Mouse (Mus musculus) telencephalon, adult 2 months (tissue): Measurements from ENCODE around the gene Stip1.
"Not testable (repeated sequence)": the region's sequence is repeated elsewhere in the genome, so short reads cannot be mapped to it uniquely, and the experiment has no call there.

Experiments used
- DNase-seq: peaks from one replicate; pipeline ENCODE4 v3.0.0-alpha.2; 2011; ENCODE audit warnings: low read depth, low spot score

Stip1 gene

GRCm38 (mm10) chr19:7066034-7066827 is 26.5 kb upstream of the Stip1 start:
- DNase-seq = no peak

- DNase-seq = no peak
These were observed 24.8 kb upstream of the Stip1 start for GRCm38 (mm10) chr19:7064571-7064970.

- no peak for DNase-seq
These were observed 23.1 kb upstream of the Stip1 start for GRCm38 (mm10) chr19:7062916-7063315.

GRCm38 (mm10) chr19:7062110-7062509 is 22.3 kb upstream of the Stip1 start:
- no peak for DNase-seq

- no peak for DNase-seq
These were observed 18.8 kb upstream of the Stip1 start for GRCm38 (mm10) chr19:7058541-7058940.

- DNase-seq = peak; percentile 59
These were observed 18.0 kb upstream of the Stip1 start for GRCm38 (mm10) chr19:7057722-7058207.

GRCm38 (mm10) chr19:7057126-7057721 is 17.5 kb upstream of the Stip1 start:
- DNase-seq = no peak

GRCm38 (mm10) chr19:7056248-7057087 is 16.7 kb upstream of the Stip1 start, which contains the start of gene Macrod1:
TSS of gene Macrod1 (plus strand) at chr19:7056810.
- peak; percentile 76 for DNase-seq

GRCm38 (mm10) chr19:7055173-7055572 is 15.4 kb upstream of the Stip1 start:
- peak; percentile 60 for DNase-seq

GRCm38 (mm10) chr19:7054772-7055171 is 15.0 kb upstream of the Stip1 start:
- no peak for DNase-seq

GRCm38 (mm10) chr19:7053382-7053781 is 13.6 kb upstream of the Stip1 start:
- DNase-seq = not testable (repeated sequence)

- no peak for DNase-seq
These were observed 4.9 kb upstream of the Stip1 start for GRCm38 (mm10) chr19:7044706-7045105.

GRCm38 (mm10) chr19:7044279-7044678 is 4.5 kb upstream of the Stip1 start:
- DNase-seq = no peak

GRCm38 (mm10) chr19:7041171-7041570 is 1.4 kb upstream of the Stip1 start:
- no peak for DNase-seq

- no peak for DNase-seq
These were observed 917 bp upstream of the Stip1 start for GRCm38 (mm10) chr19:7040637-7041130.

- no peak for DNase-seq
These were observed 563 bp downstream of the Stip1 start for GRCm38 (mm10) chr19:7039088-7039720.

- no peak for DNase-seq
These were observed 5.8 kb downstream of the Stip1 start for GRCm38 (mm10) chr19:7034006-7034405.

GRCm38 (mm10) chr19:7029531-7029930 is 10.2 kb downstream of the Stip1 start:
- peak; percentile 85 for DNase-seq

GRCm38 (mm10) chr19:7020224-7020641 is 19.5 kb downstream of the Stip1 start:
- peak; percentile 13 for DNase-seq

- DNase-seq = peak; percentile 18
These were observed 20.6 kb downstream of the Stip1 start, which contains the start of gene Fermt3 for GRCm38 (mm10) chr19:7019191-7019590. TSS of gene Fermt3 (minus strand) at chr19:7019469.

- no peak for DNase-seq
These were observed 21.2 kb downstream of the Stip1 start for GRCm38 (mm10) chr19:7018546-7018945.
